Mouse (Mus musculus) hindbrain, embryonic 13.5 days (tissue): ENCODE measurements around the gene Olfr77. TPM values are rescaled to one million over a fixed set of nuclear protein-coding genes. Genes with fewer than 3 reads are reported as not detected.

ENCODE experiments used
- ATAC-seq: fragments of 200-750 bp; cut with Nextera tagmentation; 2 replicates; pipeline ENCODE4 v1.8.0; 2017; ENCODE audit warnings: moderate TSS enrichment; ENCODE audit not compliant: low FRiP score
- H3K27ac ChIP-seq: fragments of 300-500 bp; sonication (generic); 2 replicates; pipeline ENCODE4 v1.5.1; 2015; ENCODE audit warnings: inconsistent platforms, mild to moderate bottlenecking, moderate library complexity
- H3K27me3 ChIP-seq: fragments of 300-500 bp; sonication (generic); 2 replicates; pipeline ENCODE4 v1.6.1; 2015; ENCODE audit warnings: mild to moderate bottlenecking, inconsistent platforms
- H3K36me3 ChIP-seq: fragments of 300-500 bp; sonication (generic); 2 replicates; pipeline ENCODE4 v1.6.1; 2015; ENCODE audit warnings: mild to moderate bottlenecking, inconsistent platforms
- H3K4me1 ChIP-seq: fragments of 300-500 bp; sonication (generic); replicated peaks from 2 replicates; pipeline ENCODE4 v1.6.1; 2015; ENCODE audit warnings: inconsistent platforms
- H3K4me2 ChIP-seq: fragments of 300-500 bp; sonication (generic); 2 replicates; pipeline ENCODE4 v1.6.1; 2015; ENCODE audit warnings: inconsistent platforms, mild to moderate bottlenecking, moderate library complexity
- H3K4me3 ChIP-seq: fragments of 300-500 bp; sonication (generic); 2 replicates; pipeline ENCODE4 v1.5.1; 2015; ENCODE audit warnings: mild to moderate bottlenecking, inconsistent platforms
- H3K9ac ChIP-seq: fragments of 300-500 bp; sonication (generic); 2 replicates; pipeline ENCODE4 v1.6.1; 2015; ENCODE audit warnings: mild to moderate bottlenecking, inconsistent platforms
- H3K9me3 ChIP-seq: fragments of 300-500 bp; sonication (generic); 2 replicates; pipeline ENCODE4 v1.6.1; 2016; ENCODE audit warnings: inconsistent platforms
- WGBS: fragments of 180-500 bp; shearing (Covaris S2); methylation state at CpG from one replicate; pipeline ENCODE4 v1.1.7; 2015; 5-methylcytosine and 5-hydroxymethylcytosine counted together
- polyA plus RNA-seq: library from polyadenylated mRNA; unstranded; fragments of >200 nt; fragmentation: Nextera tagmentation; extraction: Ambion mirVana; gene quantifications from 2 replicates; pipeline ENCODE4 v1.2.1, GENCODE M21; 2015

Olfr77 gene
- polyA plus RNA-seq = 0.17 TPM in 2 replicates

- Histone ChIP-seq H3K9ac (no peak within 1 kb of the TSS), H3K36me3 (no peaks in the 10 kb centered on the region), H3K27me3 (no peaks in the 10 kb centered on the region), H3K4me3 (no peak within 1 kb of the TSS), H3K9me3 (0 out of 2 replicates have a peak, but pooled peaks cover 2% of the 10 kb centered on the region), H3K27ac (no peak within 1 kb of the TSS), H3K4me2 (no peak within 1 kb of the TSS), H3K4me1 (no peaks in the 10 kb centered on the region)
- ATAC-seq = no peak
- 93% methylated on average over 2 of the region's 2 CpGs for WGBS
Measured at GRCm38 (mm10) chr9:19916565-19916964, at the start of gene Olfr77. Gene Olfr77, plus strand, starts transcription at chr9:19916865.

- Histone ChIP-seq H3K9me3 (peaks cover 8% of the 10 kb centered on the region; the same call in 1 of the 2 replicates), H3K4me2 (no peak within 1 kb of the TSS), H3K4me3 (no peak within 1 kb of the TSS), H3K9ac (no peak within 1 kb of the TSS), H3K4me1 (no peaks in the 10 kb centered on the region), H3K27me3 (no peaks in the 10 kb centered on the region), H3K36me3 (no peaks in the 10 kb centered on the region), H3K27ac (no peak within 1 kb of the TSS)
- ATAC-seq = no peak
Measured at GRCm38 (mm10) chr9:19887904-19888303, 28.8 kb upstream of the Olfr77 start, which contains the start of gene Olfr862. Gene Olfr862, minus strand, starts transcription at chr9:19888004.

GRCm38 (mm10) chr9:19911170-19911569 lies 5.5 kb upstream of the Olfr77 start:
- no peaks in the 10 kb centered on the region for H3K4me1 ChIP-seq
- no peak overlapping the region for H3K9ac ChIP-seq
- no peak overlapping the region for H3K4me2 ChIP-seq
- no peaks in the 10 kb centered on the region for H3K27me3 ChIP-seq
- no peaks in the 10 kb centered on the region for H3K36me3 ChIP-seq
- 62% methylated on average over 4 of the region's 4 CpGs for WGBS
- peaks cover 5% of the 10 kb centered on the region; the same call in 1 of the 2 replicates for H3K9me3 ChIP-seq
- no peak overlapping the region for H3K4me3 ChIP-seq
- ATAC-seq = no peak
- H3K27ac ChIP-seq = no peak overlapping the region

Other genes starting within 250 kb of the Olfr77 start
- not detected in 2 replicates for gene Olfr857, start 207.4 kb upstream of the Olfr77 start, polyA plus RNA-seq
- not detected in 2 replicates for gene Olfr58, start 136.6 kb upstream of the Olfr77 start, polyA plus RNA-seq
- gene Olfr859, start 112.0 kb upstream of the Olfr77 start, polyA plus RNA-seq = not detected in 2 replicates
- gene Olfr860, start 67.1 kb upstream of the Olfr77 start, polyA plus RNA-seq = not detected in 2 replicates
- not detected in 2 replicates for gene Olfr862, start 28.9 kb upstream of the Olfr77 start, polyA plus RNA-seq
- gene Olfr866, start 111.2 kb downstream of the Olfr77 start, polyA plus RNA-seq = not detected in 2 replicates
- not detected in 2 replicates for gene Olfr867, start 140.7 kb downstream of the Olfr77 start, polyA plus RNA-seq
- gene Olfr868, start 181.8 kb downstream of the Olfr77 start, polyA plus RNA-seq = not detected in 2 replicates
- not detected in 2 replicates for gene Olfr869, start 212.1 kb downstream of the Olfr77 start, polyA plus RNA-seq